Mouse (Mus musculus): ENCODE data around the gene Tbc1d10c. TPM values are rescaled to one million over a fixed set of nuclear protein-coding genes. Genes with fewer than 3 reads are reported as not detected.
A peak's percentile ranks its signal among the peaks of the same experiment; 100 is the strongest.

The Tbc1d10c gene
- polyA plus RNA-seq, 1 experiment: 9.1 TPM

- DNase-seq: no peak
- H3K27ac ChIP-seq (ENCODE audit: insufficient read depth, low read depth, low read length): peak overlapping the region; percentile 93
- peak overlapping the region; percentile 99 for H3K4me3 ChIP-seq (ENCODE audit: insufficient read depth, low read depth, low read length)
- H3K27me3 ChIP-seq (replicated peaks; ENCODE audit: control insufficient read depth, insufficient read depth, low read length): no peaks in the 10 kb centered on the region
- WGBS: under 1% methylated on average over 38 of the region's 52 CpGs
- H3K4me1 ChIP-seq (ENCODE audit: control insufficient read depth, insufficient read depth, low read length): peaks cover 11% of the 10 kb centered on the region; the same call in 1 of the 2 replicates
- peaks cover 2% of the 10 kb centered on the region; the same call in 1 of the 2 replicates for H3K36me3 ChIP-seq (ENCODE audit: control insufficient read depth, insufficient read depth, low read length)
- TF ChIP-seq POLR2A (IDR thresholded peaks at IDR 0.05; ENCODE audit: low read depth, low read length) (no peak), CTCF (conservative IDR thresholded peaks at IDR 0.05; ENCODE audit: insufficient read depth, insufficient read length, low read depth, low read length) (no peak)
These were observed 1.3 kb upstream of the Tbc1d10c start for GRCm38 (mm10) chr19:4192251-4192985.

GRCm38 (mm10) chr19:4191528-4192250, 605 bp upstream of the Tbc1d10c start, which contains the start of gene Ppp1ca:
TSS of gene Ppp1ca (plus strand) at chr19:4192065.
- Histone ChIP-seq H3K36me3 (ENCODE audit: control insufficient read depth, insufficient read depth, low read length) (peaks cover 2% of the 10 kb centered on the region; the same call in 1 of the 2 replicates), H3K4me1 (ENCODE audit: control insufficient read depth, insufficient read depth, low read length) (peaks cover 11% of the 10 kb centered on the region; the same call in 1 of the 2 replicates), H3K27me3 (replicated peaks; ENCODE audit: control insufficient read depth, insufficient read depth, low read length) (no peaks in the 10 kb centered on the region), H3K27ac (ENCODE audit: insufficient read depth, low read depth, low read length) (peak within 1 kb of the TSS; percentile 93), H3K4me3 (ENCODE audit: insufficient read depth, low read depth, low read length) (peak within 1 kb of the TSS; percentile 99)
- peak; percentile 97 for DNase-seq
- 3% methylated on average over 44 of the region's 47 CpGs for WGBS
- TF ChIP-seq POLR2A (IDR thresholded peaks at IDR 0.05; ENCODE audit: low read depth, low read length): peak; percentile 65
- peak; percentile 60 for TF ChIP-seq CTCF (conservative IDR thresholded peaks at IDR 0.05; ENCODE audit: insufficient read depth, insufficient read length, low read depth, low read length)

DNA sequence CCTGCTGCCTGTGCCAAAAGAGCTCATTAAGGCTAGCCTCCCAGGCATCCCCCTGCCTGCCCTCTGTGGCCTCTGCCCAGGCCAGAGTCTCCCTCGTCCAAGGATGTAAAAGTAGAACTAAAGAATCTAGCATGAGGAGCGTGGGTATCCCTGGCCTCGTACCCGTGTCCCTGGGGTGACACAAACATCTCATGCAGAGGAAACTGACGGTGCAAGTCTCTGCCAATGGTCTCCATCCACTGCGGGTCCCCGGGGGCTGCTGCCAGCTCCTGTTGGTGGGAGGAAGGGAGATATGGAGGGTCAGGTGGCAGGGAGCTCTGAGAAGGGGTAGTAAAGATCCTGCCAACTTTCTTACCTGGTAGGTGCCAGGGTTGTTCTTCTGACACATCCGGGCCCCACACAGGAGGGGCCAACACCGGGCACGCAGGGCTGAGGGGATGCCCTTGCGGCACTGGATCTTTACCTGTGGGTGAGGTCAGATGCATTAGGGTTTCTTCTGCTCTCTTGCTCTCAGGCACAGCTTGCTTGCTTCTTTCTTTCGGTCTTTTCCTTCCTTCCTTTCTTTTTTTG, 1.9 kb downstream of the Tbc1d10c start:
- 86% methylated on average over 12 of the region's 12 CpGs for WGBS
- Histone ChIP-seq H3K4me1 (ENCODE audit: control insufficient read depth, insufficient read depth, low read length) (peaks cover 11% of the 10 kb centered on the region; the same call in 1 of the 2 replicates), H3K27ac (ENCODE audit: insufficient read depth, low read depth, low read length) (no peak overlapping the region), H3K27me3 (replicated peaks; ENCODE audit: control insufficient read depth, insufficient read depth, low read length) (no peaks in the 10 kb centered on the region), H3K4me3 (ENCODE audit: insufficient read depth, low read depth, low read length) (no peak overlapping the region), H3K36me3 (ENCODE audit: control insufficient read depth, insufficient read depth, low read length) (no peaks in the 10 kb centered on the region)
- no peak for DNase-seq
- no peak for TF ChIP-seq POLR2A (IDR thresholded peaks at IDR 0.05; ENCODE audit: low read depth, low read length)
- TF ChIP-seq CTCF (conservative IDR thresholded peaks at IDR 0.05; ENCODE audit: insufficient read depth, insufficient read length, low read depth, low read length): no peak

DNA sequence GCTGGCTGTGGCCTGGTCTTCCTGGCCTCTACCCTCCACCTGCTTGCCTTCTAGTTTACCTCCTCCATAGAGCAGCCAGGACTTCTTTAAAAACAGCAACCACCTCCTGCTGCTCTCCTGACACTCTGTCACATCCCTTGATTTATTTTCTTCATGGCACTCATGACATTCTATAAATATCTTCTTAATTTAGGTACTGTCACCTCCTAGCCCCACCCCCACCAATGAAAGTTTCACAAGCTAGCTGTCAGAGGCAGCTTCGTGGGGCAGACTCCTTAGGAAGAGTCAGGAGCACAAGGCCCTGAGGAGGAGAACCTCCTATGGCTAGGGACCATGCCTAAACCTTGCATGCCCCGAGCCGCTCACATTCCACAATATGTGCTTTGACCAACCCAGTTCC, 3.8 kb downstream of the Tbc1d10c start:
- no peak for DNase-seq
- Histone ChIP-seq H3K4me3 (ENCODE audit: insufficient read depth, low read depth, low read length) (no peak overlapping the region), H3K4me1 (ENCODE audit: control insufficient read depth, insufficient read depth, low read length) (peaks cover 4% of the 10 kb centered on the region; the same call in 1 of the 2 replicates), H3K27ac (ENCODE audit: insufficient read depth, low read depth, low read length) (no peak overlapping the region), H3K27me3 (replicated peaks; ENCODE audit: control insufficient read depth, insufficient read depth, low read length) (no peaks in the 10 kb centered on the region), H3K36me3 (ENCODE audit: control insufficient read depth, insufficient read depth, low read length) (no peaks in the 10 kb centered on the region)
- TF ChIP-seq POLR2A (IDR thresholded peaks at IDR 0.05; ENCODE audit: low read depth, low read length) (no peak), CTCF (conservative IDR thresholded peaks at IDR 0.05; ENCODE audit: insufficient read depth, insufficient read length, low read depth, low read length) (no peak)
- 78% methylated on average over 3 of the region's 3 CpGs for WGBS

GRCm38 (mm10) chr19:4184976-4185975, 5.8 kb downstream of the Tbc1d10c start:
- Histone ChIP-seq H3K36me3 (ENCODE audit: control insufficient read depth, insufficient read depth, low read length) (no peaks in the 10 kb centered on the region), H3K4me3 (ENCODE audit: insufficient read depth, low read depth, low read length) (no peak overlapping the region), H3K4me1 (ENCODE audit: control insufficient read depth, insufficient read depth, low read length) (no peaks in the 10 kb centered on the region), H3K27me3 (replicated peaks; ENCODE audit: control insufficient read depth, insufficient read depth, low read length) (no peaks in the 10 kb centered on the region), H3K27ac (ENCODE audit: insufficient read depth, low read depth, low read length) (no peak overlapping the region)
- no peak for TF ChIP-seq POLR2A (IDR thresholded peaks at IDR 0.05; ENCODE audit: low read depth, low read length)
- WGBS: 56% methylated on average over 15 of the region's 15 CpGs
- DNase-seq: no peak

GRCm38 (mm10) chr19:4183689-4184088, 7.4 kb downstream of the Tbc1d10c start:
- H3K36me3 ChIP-seq (ENCODE audit: control insufficient read depth, insufficient read depth, low read length): no peaks in the 10 kb centered on the region
- TF ChIP-seq CTCF (conservative IDR thresholded peaks at IDR 0.05; ENCODE audit: insufficient read depth, insufficient read length, low read depth, low read length): no peak
- no peak for DNase-seq
- 88% methylated on average over 2 of the region's 2 CpGs for WGBS
- no peaks in the 10 kb centered on the region for H3K4me1 ChIP-seq (ENCODE audit: control insufficient read depth, insufficient read depth, low read length)
- H3K27me3 ChIP-seq (replicated peaks; ENCODE audit: control insufficient read depth, insufficient read depth, low read length): no peaks in the 10 kb centered on the region
- H3K4me3 ChIP-seq (ENCODE audit: insufficient read depth, low read depth, low read length): no peak overlapping the region
- H3K27ac ChIP-seq (ENCODE audit: insufficient read depth, low read depth, low read length): no peak overlapping the region

Data from kidney, adult 2 months (tissue).